Mouse (Mus musculus): ENCODE data around the gene Panx2.

GRCm38 (mm10) chr15:89063536-89063935 lies 4.0 kb downstream of the Panx2 start:
- TF ChIP-seq CTCF (IDR thresholded peaks at IDR 0.05), result no peak
- no peak for TF ChIP-seq POLR2A (IDR thresholded peaks at IDR 0.05; ENCODE audit: insufficient read depth, low read depth, low read length)

Data from heart, adult 2 months (tissue).